Mouse (Mus musculus) inflammation-experienced regulatory T-cells (primary cell): Measurements from ENCODE around the gene Cog3. TPM values are rescaled to one million over a fixed set of nuclear protein-coding genes. Genes with fewer than 3 reads are reported as not detected.

Experiments used
- polyA plus RNA-seq, 2 experiments: library from polyadenylated mRNA; unstranded; fragments of 100-300 nt; shearing (Covaris generic); gene quantifications; one replicate each; pipeline ENCODE4 v1.2.1; 2017

The Cog3 gene
- polyA plus RNA-seq: 10 to 100 TPM; 30.4 to 53.2 TPM

DNA sequence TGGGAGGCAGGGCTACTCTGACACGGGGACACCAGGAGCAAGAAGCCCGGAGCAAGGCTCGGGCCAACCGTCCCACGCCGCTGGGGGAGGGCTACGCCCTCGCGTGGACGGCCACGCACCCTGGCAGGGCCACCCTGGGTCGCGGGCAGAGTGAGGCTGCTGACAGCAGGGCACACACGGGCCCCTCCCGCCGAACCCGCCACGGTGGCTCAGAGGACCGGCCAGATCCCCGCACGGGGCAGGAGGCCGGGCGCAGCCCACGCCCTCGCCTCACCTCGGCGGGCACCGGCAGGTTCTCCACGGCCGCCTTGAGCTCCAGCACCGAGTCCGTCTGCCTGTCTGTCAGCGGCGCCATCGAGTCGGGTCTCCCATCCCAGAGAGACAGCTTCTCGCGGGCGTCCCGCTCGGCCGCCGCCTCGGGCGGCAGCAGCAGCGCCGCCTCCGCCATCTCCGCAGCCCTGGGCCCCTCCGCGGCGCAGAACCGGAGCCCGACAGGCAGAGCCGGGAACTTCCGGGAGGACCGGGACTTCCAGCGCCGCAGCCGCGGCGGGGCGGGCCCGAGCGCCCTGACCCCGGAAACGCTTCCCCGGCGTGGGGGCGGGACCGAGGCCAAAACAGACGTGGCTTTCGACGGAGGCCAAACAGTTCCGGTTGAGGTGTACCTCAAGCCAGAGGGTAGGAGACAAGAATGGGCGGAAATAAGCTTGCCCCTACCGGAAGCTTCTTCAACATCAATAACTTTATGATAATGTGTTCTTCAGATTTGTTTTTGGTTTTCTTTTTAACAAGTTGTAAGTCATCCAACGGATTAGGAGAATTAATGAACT is at the start of gene Cog3:
TSS of gene Cog3 (minus strand) at position 527 of the 827 bp plus-strand sequence.

DNA sequence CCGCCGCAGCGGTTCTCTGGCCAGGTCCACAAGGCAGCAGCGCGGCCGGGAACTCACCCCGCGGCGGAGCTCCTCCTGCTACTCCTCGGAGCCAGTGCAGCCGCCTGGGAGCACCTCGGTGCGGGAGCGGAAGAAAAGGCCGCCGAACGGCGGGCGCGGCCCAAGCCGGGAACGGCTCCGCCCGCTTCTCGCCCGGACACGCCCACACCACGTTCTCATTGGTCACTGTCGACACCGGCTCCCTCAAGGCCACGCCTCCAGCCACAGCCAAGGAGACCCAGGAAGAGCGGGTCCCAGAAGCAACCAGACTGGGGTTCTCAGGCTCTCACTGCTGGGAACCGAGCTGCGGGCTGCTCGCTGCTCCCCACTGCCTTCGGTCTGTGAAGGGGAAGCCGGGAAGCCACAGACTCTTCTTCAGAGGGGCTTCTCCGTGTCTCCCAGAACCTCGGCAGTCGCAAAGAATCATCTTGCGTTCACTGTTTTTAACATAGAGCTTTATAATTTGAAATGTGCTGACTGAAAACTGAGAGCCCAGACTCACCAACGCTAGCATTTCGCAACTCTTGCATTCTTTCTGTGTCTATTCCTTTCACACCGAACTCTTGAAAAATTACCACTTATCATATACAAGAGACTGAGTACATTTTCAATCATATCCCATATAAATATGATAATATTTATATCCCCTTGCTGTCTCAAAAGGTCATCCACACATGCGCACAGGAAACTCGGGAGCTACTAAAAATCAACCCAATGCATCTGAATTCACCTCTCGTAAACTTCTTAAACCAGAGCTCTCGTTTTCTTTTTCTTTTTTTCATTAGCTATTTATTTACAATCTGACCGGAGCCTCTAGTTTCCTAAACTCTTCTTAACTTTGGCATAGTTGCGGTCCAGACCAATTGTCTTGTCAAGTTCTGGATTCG is 32.8 kb upstream of the Cog3 start, which contains the start of gene Slc25a30:
TSS of gene Slc25a30 (minus strand) at position 170 of the 926 bp plus-strand sequence.

Other genes starting within 250 kb of the Cog3 start
- not detected for gene Spert, start 161.4 kb downstream of the Cog3 start, polyA plus RNA-seq
- 1 to 10 TPM in 1 of 2 experiments, under 1 TPM in 1; 0.18 to 1.8 TPM for gene Erich6b, start 112.3 kb downstream of the Cog3 start, polyA plus RNA-seq
- 10 to 100 TPM; 11.1 to 11.2 TPM for gene Slc25a30, start 32.5 kb upstream of the Cog3 start, polyA plus RNA-seq
- gene Tpt1, start 90.6 kb upstream of the Cog3 start, polyA plus RNA-seq: 1,000 to 10,000 TPM; 1,208 to 1,421 TPM
- gene Kctd4, start 200.5 kb upstream of the Cog3 start, polyA plus RNA-seq: 1 to 10 TPM in 1 of 2 experiments, under 1 TPM in 1; 0.43 to 2.3 TPM